ENCODE assay signal across 13 mouse cellular contexts in the genomic region with DNA sequence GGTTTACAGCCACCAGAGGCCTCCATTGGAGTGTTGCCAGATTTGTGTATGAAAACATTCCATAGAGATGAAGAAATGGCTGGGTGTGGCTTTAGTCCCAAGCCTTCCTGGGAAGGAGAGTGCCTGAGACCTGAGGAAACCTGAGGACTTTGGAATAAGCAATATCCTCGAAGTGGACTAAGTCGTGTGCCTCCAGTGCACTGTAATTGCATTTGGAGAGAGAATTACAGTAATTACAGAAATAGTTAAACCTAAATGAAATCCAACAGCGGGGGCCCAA. TPM values are rescaled to one million over a fixed set of nuclear protein-coding genes. Genes with fewer than 3 reads are reported as not detected.
A peak's percentile ranks its signal among the peaks of the same experiment; 100 is the strongest.
DNase-seq lines count a peak whose midpoint lies in the region; ATAC-seq lines count a peak whose summit lies in the region.
"Had no signal": no experiment of that assay in that cellular context is flagged by ENCODE, and none has a peak within 500 bp of the region (broad histone marks: within the 10 kb centered on the region; RNA-seq: fewer than 3 reads in every experiment).

No protein-coding gene starts in this region.

- H3K9ac ChIP-seq in kidney, embryonic 15.5 days: no peak overlapping the region
- H3K9ac ChIP-seq in stomach, embryonic 16.5 days (ENCODE audit: low read length): 0 out of 2 replicates have a peak overlapping the region, but pooled peaks have one; percentile 10
- no peak overlapping the region for H3K9ac ChIP-seq in liver, embryonic 11.5 days (ENCODE audit: low read depth, low read length)
- H3K9ac ChIP-seq: hindbrain, embryonic 15.5 days; liver, embryonic 15.5 days; midbrain, embryonic 15.5 days had no signal

- peak; percentile 45 for DNase-seq in adrenal gland, postnatal 14 days
- no peak for DNase-seq in adrenal gland, postnatal 25 days
- no peak for DNase-seq in kidney, adult 18-20 months
- peak; percentile 22 for DNase-seq in kidney, postnatal 10 days
- DNase-seq in liver, embryonic 11.5 days (ENCODE audit: low spot score): no peak
- DNase-seq in retina, postnatal 1 day: no peak
- DNase-seq: spleen, adult 18-20 months had no signal

- 0 out of 2 replicates have a peak overlapping the region, but pooled peaks have one; percentile 4 for H3K4me2 ChIP-seq in kidney, embryonic 15.5 days
- H3K4me2 ChIP-seq in stomach, embryonic 16.5 days (ENCODE audit: low read depth, low read length): no peak overlapping the region
- no peak overlapping the region for H3K4me2 ChIP-seq in liver, embryonic 11.5 days
- H3K4me2 ChIP-seq: hindbrain, embryonic 15.5 days; liver, embryonic 15.5 days; midbrain, embryonic 15.5 days had no signal

- no peak overlapping the region for H3K4me3 ChIP-seq in kidney, embryonic 15.5 days (replicated peaks)
- no peak overlapping the region for H3K4me3 ChIP-seq in stomach, embryonic 16.5 days (replicated peaks; ENCODE audit: low read length)
- H3K4me3 ChIP-seq in liver, embryonic 11.5 days (ENCODE audit: low read depth, low read length): no peak overlapping the region
- H3K4me3 ChIP-seq: hindbrain, embryonic 15.5 days; liver, embryonic 15.5 days; midbrain, embryonic 15.5 days had no signal

- no peaks in the 10 kb centered on the region for H3K9me3 ChIP-seq in kidney, embryonic 15.5 days (replicated peaks)
- H3K9me3 ChIP-seq in stomach, embryonic 16.5 days (replicated peaks; ENCODE audit: control insufficient read depth, low read length): no peaks in the 10 kb centered on the region
- H3K9me3 ChIP-seq in liver, embryonic 11.5 days (ENCODE audit: control insufficient read depth, low read length): no peaks in the 10 kb centered on the region
- H3K9me3 ChIP-seq: hindbrain, embryonic 15.5 days; liver, embryonic 15.5 days; midbrain, embryonic 15.5 days had no signal

- 89% methylated on average over 3 of the region's 3 CpGs for WGBS in kidney, embryonic 15.5 days
- 65% methylated on average over 3 of the region's 3 CpGs for WGBS in stomach, embryonic 16.5 days
- 92% methylated on average over 3 of the region's 3 CpGs for WGBS in liver, embryonic 11.5 days

- H3K4me1 ChIP-seq in kidney, embryonic 15.5 days: peaks cover 40% of the 10 kb centered on the region
- H3K4me1 ChIP-seq in stomach, embryonic 16.5 days (ENCODE audit: control insufficient read depth, insufficient read depth, low read length): peaks cover 17% of the 10 kb centered on the region
- peaks cover 28% of the 10 kb centered on the region for H3K4me1 ChIP-seq in liver, embryonic 11.5 days (replicated peaks; ENCODE audit: control insufficient read depth, insufficient read depth, low read length)

- no peaks in the 10 kb centered on the region for H3K27me3 ChIP-seq in kidney, embryonic 15.5 days
- H3K27me3 ChIP-seq in stomach, embryonic 16.5 days (ENCODE audit: control insufficient read depth, insufficient read depth, low read length): no peaks in the 10 kb centered on the region
- H3K27me3 ChIP-seq in liver, embryonic 11.5 days (replicated peaks; ENCODE audit: control insufficient read depth, insufficient read depth, low read length): no peaks in the 10 kb centered on the region
- H3K27me3 ChIP-seq: hindbrain, embryonic 15.5 days; liver, embryonic 15.5 days; midbrain, embryonic 15.5 days had no signal

- peak overlapping the region; percentile 46; the same call in 1 of the 2 replicates for H3K27ac ChIP-seq in kidney, embryonic 15.5 days
- H3K27ac ChIP-seq in stomach, embryonic 16.5 days (ENCODE audit: low read length): peak overlapping the region; percentile 97
- no peak overlapping the region for H3K27ac ChIP-seq in liver, embryonic 11.5 days (ENCODE audit: low read depth, low read length)
- H3K27ac ChIP-seq: hindbrain, embryonic 15.5 days; liver, embryonic 15.5 days; midbrain, embryonic 15.5 days had no signal

- peaks cover 6% of the 10 kb centered on the region for H3K36me3 ChIP-seq in kidney, embryonic 15.5 days
- H3K36me3 ChIP-seq in stomach, embryonic 16.5 days (ENCODE audit: control insufficient read depth, insufficient read depth, low read length): no peaks in the 10 kb centered on the region
- H3K36me3 ChIP-seq in liver, embryonic 11.5 days (ENCODE audit: control insufficient read depth, insufficient read depth, low read length): peaks cover under 1% of the 10 kb centered on the region; the same call in 1 of the 2 replicates
- H3K36me3 ChIP-seq: hindbrain, embryonic 15.5 days had no signal

- no peak for ATAC-seq in kidney, embryonic 15.5 days (replicated peaks; ENCODE audit: low FRiP score)
- no peak for ATAC-seq in stomach, embryonic 16.5 days (ENCODE audit: insufficient read depth, low FRiP score)
- no peak for ATAC-seq in liver, embryonic 11.5 days (replicated peaks; ENCODE audit: low FRiP score)
- ATAC-seq: midbrain, embryonic 15.5 days had no signal

RNA-seq across cellular contexts. Expression of gene Erp29, which starts 2.1 kb away (rescaled TPM):
- total RNA-seq in adrenal gland, postnatal 14 days (2021): 110 and 116 TPM in 2 replicates
- 96.8 and 103 TPM in 2 replicates for total RNA-seq in adrenal gland, postnatal 25 days (2021)
- polyA plus RNA-seq in kidney, embryonic 15.5 days (2015; fragmentation: Nextera tagmentation; extraction: Ambion mirVana): 165 and 174 TPM in 2 replicates
- 185 and 207 TPM in 2 replicates for polyA plus RNA-seq in stomach, embryonic 16.5 days (2015; fragmentation: Nextera tagmentation; extraction: Ambion mirVana)
- 168 and 175 TPM in 2 replicates for polyA plus RNA-seq in liver, embryonic 11.5 days (2014; fragmentation: Nextera tagmentation; extraction: Ambion mirVana)

RNA-seq across cellular contexts. Expression of gene Tmem116, which starts 2.8 kb away (rescaled TPM):
- total RNA-seq in adrenal gland, postnatal 14 days (2021): 1.5 and 2.1 TPM in 2 replicates
- total RNA-seq in adrenal gland, postnatal 25 days (2021): 5.5 and 8.1 TPM in 2 replicates
- polyA plus RNA-seq in kidney, embryonic 15.5 days (2015; fragmentation: Nextera tagmentation; extraction: Ambion mirVana): 6.7 and 8.5 TPM in 2 replicates
- 3.5 and 4.5 TPM in 2 replicates for polyA plus RNA-seq in stomach, embryonic 16.5 days (2015; fragmentation: Nextera tagmentation; extraction: Ambion mirVana)
- 1.1 and 2.6 TPM in 2 replicates for polyA plus RNA-seq in liver, embryonic 11.5 days (2014; fragmentation: Nextera tagmentation; extraction: Ambion mirVana)

RNA-seq across cellular contexts. Expression of gene Adam1b, which starts 48.8 kb away (rescaled TPM):
- total RNA-seq in adrenal gland, postnatal 14 days (2021): not detected in 2 replicates
- total RNA-seq in adrenal gland, postnatal 25 days (2021): not detected in 2 replicates
- 0.08 and 0.22 TPM in 2 replicates for polyA plus RNA-seq in kidney, embryonic 15.5 days (2015; fragmentation: Nextera tagmentation; extraction: Ambion mirVana)
- 0.10 TPM in 1 of 2 replicates, not detected in the other for polyA plus RNA-seq in stomach, embryonic 16.5 days (2015; fragmentation: Nextera tagmentation; extraction: Ambion mirVana)
- polyA plus RNA-seq in liver, embryonic 11.5 days (2014; fragmentation: Nextera tagmentation; extraction: Ambion mirVana): not detected in 2 replicates
- total RNA-seq: MEL had no signal
- polyA plus RNA-seq: liver, embryonic 15.5 days had no signal

RNA-seq across cellular contexts. Expression of gene Naa25, which starts 56.7 kb away (rescaled TPM):
- 34.7 and 36.3 TPM in 2 replicates for total RNA-seq in adrenal gland, postnatal 14 days (2021)
- 35.2 and 38.6 TPM in 2 replicates for total RNA-seq in adrenal gland, postnatal 25 days (2021)
- 43.7 and 44.5 TPM in 2 replicates for polyA plus RNA-seq in kidney, embryonic 15.5 days (2015; fragmentation: Nextera tagmentation; extraction: Ambion mirVana)
- 43.4 and 45.8 TPM in 2 replicates for polyA plus RNA-seq in stomach, embryonic 16.5 days (2015; fragmentation: Nextera tagmentation; extraction: Ambion mirVana)
- polyA plus RNA-seq in liver, embryonic 11.5 days (2014; fragmentation: Nextera tagmentation; extraction: Ambion mirVana): 59.5 and 64.2 TPM in 2 replicates

Comparison
In these comparisons a context has a peak if more than half of its experiments do, and no peak if none do; other contexts are left out.
1. DNase-seq: peak in adrenal gland, postnatal 14 days (single experiment) and kidney, postnatal 10 days (single experiment); none in adrenal gland, postnatal 25 days (single experiment), kidney, adult 18-20 months (single experiment), liver, embryonic 11.5 days (single experiment) and retina, postnatal 1 day (single experiment).